Mouse (Mus musculus): ENCODE results near the gene Zan.
"Not testable (repeated sequence)": the region's sequence is repeated elsewhere in the genome, so short reads cannot be mapped to it uniquely, and the experiment has no call there.

Zan gene

GRCm38 (mm10) chr5:137500186-137500585 lies 23.3 kb upstream of the Zan start:
- DNase-seq = no peak

- DNase-seq = peak; percentile 72
Observed at GRCm38 (mm10) chr5:137493831-137494230, 17.0 kb upstream of the Zan start.

DNA sequence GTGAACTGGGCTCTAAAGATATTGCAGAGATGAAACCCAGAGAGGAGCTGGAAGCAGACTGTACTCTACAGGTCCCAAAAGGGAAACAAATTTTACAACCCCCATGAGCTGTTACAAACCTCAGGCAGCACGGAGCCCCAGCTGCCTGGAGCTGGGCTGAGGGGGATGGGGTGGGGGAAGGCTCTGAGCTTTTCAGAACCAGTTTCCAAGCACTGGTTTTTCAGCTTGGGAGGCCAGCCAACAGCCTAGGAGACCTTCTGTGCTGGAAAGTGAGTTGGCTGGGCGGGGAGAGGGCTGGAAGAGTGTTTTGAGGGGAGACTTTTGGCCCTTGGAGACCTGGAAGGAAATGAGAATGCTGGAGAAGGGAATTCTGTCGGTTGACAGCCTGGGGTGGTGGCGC lies 14.7 kb upstream of the Zan start:
- peak; percentile 72 for DNase-seq

GRCm38 (mm10) chr5:137487616-137488015 lies 10.8 kb upstream of the Zan start:
- no peak for DNase-seq

GRCm38 (mm10) chr5:137485851-137486155 lies 8.9 kb upstream of the Zan start:
- DNase-seq = no peak

GRCm38 (mm10) chr5:137485071-137485850 lies 8.4 kb upstream of the Zan start:
- DNase-seq = no peak

GRCm38 (mm10) chr5:137481897-137482296 lies 5.0 kb upstream of the Zan start:
- peak; percentile 31 for DNase-seq

- peak; percentile 94 for DNase-seq
Observed at GRCm38 (mm10) chr5:137481138-137481537, 4.3 kb upstream of the Zan start.

DNA sequence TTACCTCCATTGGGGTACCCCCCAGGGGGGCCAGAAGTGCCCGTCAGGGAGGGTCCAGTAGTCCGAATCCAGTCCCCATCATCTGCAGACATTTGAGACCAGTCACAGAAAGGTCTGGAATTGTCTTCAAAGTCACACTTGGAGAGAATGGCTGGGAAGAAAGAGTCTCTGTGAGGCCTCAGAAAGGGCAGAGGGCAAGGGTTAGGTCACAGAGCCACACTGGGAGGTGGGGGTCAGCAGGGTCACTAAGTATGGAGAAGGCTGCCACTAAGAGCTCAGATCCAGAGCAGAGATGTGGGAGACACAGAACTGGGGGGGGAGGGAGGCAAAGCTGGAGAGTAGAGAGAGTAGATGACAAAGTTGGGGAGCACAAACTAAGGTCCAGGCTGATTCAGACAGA lies 2.5 kb downstream of the Zan start:
- no peak for DNase-seq

- DNase-seq = no peak
Observed at GRCm38 (mm10) chr5:137472252-137472904, 4.5 kb downstream of the Zan start.

DNA sequence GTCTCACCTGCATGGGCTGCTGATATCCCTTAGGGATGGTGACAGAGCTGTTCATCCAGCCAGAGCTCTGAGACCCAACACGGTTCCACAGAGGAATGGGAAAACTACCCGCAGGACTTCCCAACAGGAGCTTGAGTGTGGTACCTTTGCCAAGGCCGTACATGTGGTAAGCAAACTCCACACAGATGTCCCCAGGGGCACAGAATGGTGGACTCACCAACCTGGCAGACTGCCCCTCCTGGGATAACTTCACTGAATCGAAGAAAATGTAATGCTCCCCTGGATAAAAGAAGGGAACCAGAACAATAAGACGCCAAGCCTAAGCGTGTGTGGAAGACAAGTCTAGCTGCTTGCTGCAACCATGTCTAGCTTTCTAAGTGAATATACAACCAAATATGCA lies 9.9 kb downstream of the Zan start:
- DNase-seq = no peak

GRCm38 (mm10) chr5:137465049-137465448 lies 11.8 kb downstream of the Zan start:
- peak; percentile 29 for DNase-seq

DNA sequence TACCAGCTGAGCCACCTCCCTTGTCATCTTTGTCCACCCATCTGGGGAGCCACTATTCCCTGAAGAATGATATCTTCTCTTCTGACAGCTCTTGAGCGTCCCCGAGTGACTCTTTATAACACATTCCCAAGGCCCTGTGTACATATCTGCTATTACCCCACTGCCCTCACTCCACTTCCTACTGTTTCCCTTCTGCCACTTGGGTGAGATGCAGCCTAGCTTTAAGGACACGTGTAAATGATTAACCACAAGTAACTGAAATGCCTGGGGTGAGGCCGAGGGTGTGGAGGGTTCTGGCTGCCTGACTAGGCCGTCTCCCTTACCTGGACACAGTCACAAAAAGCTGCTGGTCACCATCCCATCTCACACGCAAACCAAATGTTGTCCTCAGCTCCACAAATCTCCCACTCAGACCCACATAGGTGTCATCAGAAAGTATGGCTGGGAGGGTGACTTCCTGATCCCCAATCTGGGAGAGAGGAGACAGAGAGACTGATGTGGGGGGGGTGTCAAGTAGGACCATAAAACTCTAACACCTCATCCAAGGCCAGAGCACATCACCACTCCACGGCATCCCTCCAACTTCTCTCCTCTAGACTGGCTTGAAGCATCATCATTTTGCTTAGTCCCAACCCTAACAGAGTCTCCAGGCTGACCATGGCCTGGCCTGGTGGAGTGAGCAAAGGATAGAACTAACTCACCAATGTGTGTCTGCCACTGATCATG lies 20.8 kb downstream of the Zan start:
- peak; percentile 52 for DNase-seq

GRCm38 (mm10) chr5:137455206-137455605 lies 21.7 kb downstream of the Zan start:
- no peak for DNase-seq

DNA sequence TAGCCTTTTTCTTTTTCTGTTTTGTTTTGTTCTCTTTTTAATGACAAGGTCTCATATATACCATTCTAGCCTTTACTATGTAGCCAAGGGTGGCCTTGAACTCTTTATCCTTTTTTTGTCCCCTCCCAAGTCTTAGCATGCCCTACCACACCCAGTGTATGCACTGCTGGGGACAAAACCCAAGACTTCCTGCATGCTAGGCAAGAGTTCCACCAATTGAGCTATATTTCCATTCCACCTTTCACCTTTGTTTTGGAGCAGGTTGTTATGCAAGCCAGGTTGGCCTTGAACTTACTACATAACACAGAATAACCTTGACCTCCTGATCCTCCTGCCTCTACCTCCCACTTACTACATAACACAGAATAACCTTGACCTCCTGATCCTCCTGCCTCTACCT lies 31.3 kb downstream of the Zan start:
- no peak for DNase-seq

GRCm38 (mm10) chr5:137440216-137440855 lies 36.5 kb downstream of the Zan start:
- DNase-seq = peak; percentile 51

DNA sequence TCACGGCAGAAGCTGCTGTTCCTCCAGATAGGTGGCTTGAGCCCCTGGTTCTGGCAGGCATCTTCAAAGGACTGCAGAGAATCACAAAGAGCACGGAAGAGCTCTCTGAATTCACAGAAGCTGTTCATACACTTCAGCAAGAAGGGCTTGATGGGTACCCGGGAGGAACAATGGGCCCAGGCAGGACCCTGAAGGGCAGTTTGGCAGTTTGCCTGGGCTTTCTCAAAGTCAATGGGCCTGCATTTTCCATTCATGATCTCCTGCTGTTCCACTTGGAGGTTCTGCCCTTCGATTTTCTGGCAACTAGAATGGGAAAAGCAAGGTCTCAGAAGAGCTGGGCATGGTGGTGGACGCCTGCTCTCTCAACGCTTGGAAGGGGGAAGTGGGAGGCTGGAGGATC lies 43.0 kb downstream of the Zan start:
- peak; percentile 9 for DNase-seq

GRCm38 (mm10) chr5:137430402-137430801 lies 46.5 kb downstream of the Zan start:
- DNase-seq = not testable (repeated sequence)

DNA sequence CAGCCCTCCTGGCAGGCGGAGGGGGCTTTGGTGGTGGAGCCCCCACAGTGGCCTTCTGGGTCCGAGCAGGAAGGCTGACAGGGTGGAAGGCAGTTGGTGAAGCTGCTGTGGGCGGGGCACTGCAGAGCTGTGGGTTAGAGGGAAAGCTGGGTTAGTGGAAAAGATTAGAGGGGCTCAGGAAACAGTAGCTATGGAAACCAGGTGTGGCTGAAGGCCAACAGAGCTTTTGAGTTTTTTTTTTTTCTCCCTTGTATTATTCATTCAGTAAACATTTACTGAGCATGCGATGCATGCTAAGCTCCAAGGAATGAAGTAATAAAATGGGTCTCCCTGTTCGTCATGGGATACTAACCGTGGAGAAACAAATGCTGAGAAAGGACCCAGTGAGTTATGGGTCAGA lies 51.2 kb downstream of the Zan start:
- DNase-seq = no peak

GRCm38 (mm10) chr5:137419841-137420240 lies 57.0 kb downstream of the Zan start:
- no peak for DNase-seq

DNA sequence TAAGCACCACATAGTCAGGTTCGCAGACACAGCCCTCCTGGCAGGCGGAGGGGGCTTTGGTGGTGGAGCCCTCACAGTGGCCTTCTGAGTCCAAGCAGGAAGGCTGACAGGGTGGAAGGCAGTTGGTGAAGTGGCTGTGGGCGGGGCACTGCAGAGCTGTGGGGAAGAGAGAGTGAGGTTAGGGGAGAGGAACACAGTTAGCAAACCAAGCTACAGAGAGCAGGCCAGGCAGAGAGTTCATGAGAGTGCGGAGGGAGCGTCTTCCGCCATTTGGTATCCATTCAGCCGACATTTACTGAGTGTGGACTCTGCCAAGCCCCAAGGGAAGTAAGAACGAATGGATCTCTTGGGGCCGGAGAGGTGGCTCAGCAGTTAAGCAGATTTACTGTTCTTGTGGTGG lies 57.8 kb downstream of the Zan start:
- peak; percentile 47 for DNase-seq

GRCm38 (mm10) chr5:137414253-137414652 lies 62.6 kb downstream of the Zan start:
- no peak for DNase-seq

GRCm38 (mm10) chr5:137411235-137411634 lies 65.6 kb downstream of the Zan start:
- DNase-seq = no peak

GRCm38 (mm10) chr5:137410549-137410948 lies 66.3 kb downstream of the Zan start:
- DNase-seq = no peak

All from lung, postnatal 10 days (tissue).